Mouse (Mus musculus): ENCODE results near the gene Ppp2r5b. TPM values are rescaled to one million over a fixed set of nuclear protein-coding genes. Genes with fewer than 3 reads are reported as not detected.
A peak's percentile ranks its signal among the peaks of the same experiment; 100 is the strongest.

Ppp2r5b gene
- polyA plus RNA-seq, 1 experiment from 2014 or later, result 74.3 TPM

GRCm38 (mm10) chr19:6204265-6204664 is 31.4 kb downstream of the Ppp2r5b start:
- H3K9ac ChIP-seq (ENCODE audit: low read length), result no peak overlapping the region
- no peaks in the 10 kb centered on the region for H3K36me3 ChIP-seq (ENCODE audit: control insufficient read depth, insufficient read depth, low read length)
- H3K4me2 ChIP-seq (ENCODE audit: low read length), result no peak overlapping the region
- H3K27me3 ChIP-seq (replicated peaks; ENCODE audit: control insufficient read depth, insufficient read depth, low read length), result no peaks in the 10 kb centered on the region
- H3K27ac ChIP-seq (ENCODE audit: low read depth, low read length), result no peak overlapping the region
- ATAC-seq (no peak), DNase-seq (ENCODE audit: low spot score) (no peak)
- H3K4me3 ChIP-seq (ENCODE audit: low read depth, low read length), result no peak overlapping the region
- WGBS, result 72% methylated on average over 2 of the region's 2 CpGs
- H3K4me1 ChIP-seq (ENCODE audit: control insufficient read depth, insufficient read depth, low read length), result no peaks in the 10 kb centered on the region
- H3K9me3 ChIP-seq (replicated peaks; ENCODE audit: control insufficient read depth, low read length), result no peaks in the 10 kb centered on the region

GRCm38 (mm10) chr19:6184131-6184530 is 51.5 kb downstream of the Ppp2r5b start, which contains the start of gene Majin:
Gene Majin (plus strand): TSS chr19:6184388.
- Histone ChIP-seq H3K4me2 (ENCODE audit: low read length) (no peak within 1 kb of the TSS), H3K9ac (ENCODE audit: low read length) (no peak within 1 kb of the TSS), H3K27me3 (replicated peaks; ENCODE audit: control insufficient read depth, insufficient read depth, low read length) (no peaks in the 10 kb centered on the region), H3K4me3 (ENCODE audit: low read depth, low read length) (no peak within 1 kb of the TSS), H3K36me3 (ENCODE audit: control insufficient read depth, insufficient read depth, low read length) (no peaks in the 10 kb centered on the region), H3K27ac (ENCODE audit: low read depth, low read length) (no peak within 1 kb of the TSS), H3K9me3 (replicated peaks; ENCODE audit: control insufficient read depth, low read length) (no peaks in the 10 kb centered on the region), H3K4me1 (ENCODE audit: control insufficient read depth, insufficient read depth, low read length) (no peaks in the 10 kb centered on the region)
- ATAC-seq, result no peak
- WGBS, result 90% methylated on average over 23 of the region's 23 CpGs
- no peak for DNase-seq (ENCODE audit: low spot score)

- no peak for DNase-seq (ENCODE audit: low spot score)
- H3K27me3 ChIP-seq (replicated peaks; ENCODE audit: control insufficient read depth, insufficient read depth, low read length), result no peaks in the 10 kb centered on the region
- WGBS, result 24% methylated on average over 3 of the region's 3 CpGs
These were observed 53.1 kb downstream of the Ppp2r5b start for GRCm38 (mm10) chr19:6182534-6182933.

GRCm38 (mm10) chr19:6181629-6182028 is 54.0 kb downstream of the Ppp2r5b start:
- no peak overlapping the region for H3K4me3 ChIP-seq (ENCODE audit: low read depth, low read length)
- no peaks in the 10 kb centered on the region for H3K4me1 ChIP-seq (ENCODE audit: control insufficient read depth, insufficient read depth, low read length)
- no peaks in the 10 kb centered on the region for H3K27me3 ChIP-seq (replicated peaks; ENCODE audit: control insufficient read depth, insufficient read depth, low read length)
- WGBS, result 27% methylated on average over 5 of the region's 5 CpGs
- no peak for ATAC-seq
- H3K9me3 ChIP-seq (replicated peaks; ENCODE audit: control insufficient read depth, low read length), result no peaks in the 10 kb centered on the region
- H3K27ac ChIP-seq (ENCODE audit: low read depth, low read length), result no peak overlapping the region
- H3K4me2 ChIP-seq (ENCODE audit: low read length), result no peak overlapping the region
- DNase-seq (ENCODE audit: low spot score), result no peak
- no peaks in the 10 kb centered on the region for H3K36me3 ChIP-seq (ENCODE audit: control insufficient read depth, insufficient read depth, low read length)
- H3K9ac ChIP-seq (ENCODE audit: low read length), result no peak overlapping the region

More at GRCm38 (mm10) chr19:6182534-6182933, 53.1 kb downstream of the Ppp2r5b start:
- Histone ChIP-seq H3K27ac (ENCODE audit: low read depth, low read length) (no peak overlapping the region), H3K4me3 (ENCODE audit: low read depth, low read length) (no peak overlapping the region), H3K36me3 (ENCODE audit: control insufficient read depth, insufficient read depth, low read length) (no peaks in the 10 kb centered on the region), H3K4me1 (ENCODE audit: control insufficient read depth, insufficient read depth, low read length) (no peaks in the 10 kb centered on the region), H3K4me2 (ENCODE audit: low read length) (no peak overlapping the region), H3K9me3 (replicated peaks; ENCODE audit: control insufficient read depth, low read length) (no peaks in the 10 kb centered on the region), H3K9ac (ENCODE audit: low read length) (no peak overlapping the region)
- ATAC-seq, result no peak

GRCm38 (mm10) chr19:6178775-6179174 is 56.9 kb downstream of the Ppp2r5b start:
- ATAC-seq, result no peak
- no peak overlapping the region for H3K9ac ChIP-seq (ENCODE audit: low read length)

More at GRCm38 (mm10) chr19:6178775-6179174, 56.9 kb downstream of the Ppp2r5b start:
- no peaks in the 10 kb centered on the region for H3K9me3 ChIP-seq (replicated peaks; ENCODE audit: control insufficient read depth, low read length)
- H3K27me3 ChIP-seq (replicated peaks; ENCODE audit: control insufficient read depth, insufficient read depth, low read length), result no peaks in the 10 kb centered on the region
- no peak overlapping the region for H3K4me3 ChIP-seq (ENCODE audit: low read depth, low read length)
- WGBS, result 89% methylated on average over 6 of the region's 6 CpGs
- no peaks in the 10 kb centered on the region for H3K36me3 ChIP-seq (ENCODE audit: control insufficient read depth, insufficient read depth, low read length)
- H3K27ac ChIP-seq (ENCODE audit: low read depth, low read length), result no peak overlapping the region
- H3K4me1 ChIP-seq (ENCODE audit: control insufficient read depth, insufficient read depth, low read length), result no peaks in the 10 kb centered on the region
- no peak for DNase-seq (ENCODE audit: low spot score)
- no peak overlapping the region for H3K4me2 ChIP-seq (ENCODE audit: low read length)

MicroRNAs within 50 kb of the gene (microRNA counts, 519-probe panel; counts per million panel counts)
- 1,898 counts per million, percentile 5 among the panel's probes with 10 or more counts for microRNA mmu-miR-192

Small RNA genes within 50 kb of the gene (microRNA-seq; reads per million reads assigned to microRNA genes)
- 62.4 reads per million, percentile 51 among the genes with 10 or more reads in this experiment for gene Mir192
- 56.3 reads per million, percentile 50 among the genes with 10 or more reads in this experiment for gene Mir194-2

Other genes starting within 250 kb of the Ppp2r5b start
- gene Slc22a20, start 249.7 kb downstream of the Ppp2r5b start, polyA plus RNA-seq (2014; fragmentation: Nextera tagmentation; extraction: Ambion mirVana), result not detected in 2 replicates
- gene Capn1, start 220.0 kb downstream of the Ppp2r5b start, polyA plus RNA-seq (2014; fragmentation: Nextera tagmentation; extraction: Ambion mirVana), result 2.4 TPM in 2 replicates
- 17.6 and 20.2 TPM in 2 replicates for gene Syvn1, start 189.3 kb downstream of the Ppp2r5b start, polyA plus RNA-seq (2014; fragmentation: Nextera tagmentation; extraction: Ambion mirVana)
- gene Mrpl49, start 178.1 kb downstream of the Ppp2r5b start, polyA plus RNA-seq (2014; fragmentation: Nextera tagmentation; extraction: Ambion mirVana), result 82.8 and 85.5 TPM in 2 replicates
- gene Fau, start 178.0 kb downstream of the Ppp2r5b start, polyA plus RNA-seq (2014; fragmentation: Nextera tagmentation; extraction: Ambion mirVana), result 626 and 785 TPM in 2 replicates
- 38.2 and 40.5 TPM in 2 replicates for gene Znhit2, start 174.7 kb downstream of the Ppp2r5b start, polyA plus RNA-seq (2014; fragmentation: Nextera tagmentation; extraction: Ambion mirVana)
- gene Tm7sf2, start 167.5 kb downstream of the Ppp2r5b start, polyA plus RNA-seq (2014; fragmentation: Nextera tagmentation; extraction: Ambion mirVana), result 32.6 and 35.6 TPM in 2 replicates
- 59.5 and 73.9 TPM in 2 replicates for gene Vps51, start 158.6 kb downstream of the Ppp2r5b start, polyA plus RNA-seq (2014; fragmentation: Nextera tagmentation; extraction: Ambion mirVana)
- gene Tmem262, start 155.8 kb downstream of the Ppp2r5b start, polyA plus RNA-seq (2014; fragmentation: Nextera tagmentation; extraction: Ambion mirVana), result not detected in 2 replicates
- 1.1 and 1.4 TPM in 2 replicates for gene Gm28374, start 153.6 kb downstream of the Ppp2r5b start, polyA plus RNA-seq (2014; fragmentation: Nextera tagmentation; extraction: Ambion mirVana)
- gene Zfpl1, start 150.9 kb downstream of the Ppp2r5b start, polyA plus RNA-seq (2014; fragmentation: Nextera tagmentation; extraction: Ambion mirVana), result 81.1 and 87.2 TPM in 2 replicates
- 20.0 and 28.2 TPM in 2 replicates for gene Cdca5, start 150.9 kb downstream of the Ppp2r5b start, polyA plus RNA-seq (2014; fragmentation: Nextera tagmentation; extraction: Ambion mirVana)
- gene AC131692.1, start 141.5 kb downstream of the Ppp2r5b start, polyA plus RNA-seq (2014; fragmentation: Nextera tagmentation; extraction: Ambion mirVana), result not detected in 2 replicates
- gene Naaladl1, start 130.1 kb downstream of the Ppp2r5b start, polyA plus RNA-seq (2014; fragmentation: Nextera tagmentation; extraction: Ambion mirVana), result 0.36 and 0.42 TPM in 2 replicates
- gene Sac3d1, start 117.2 kb downstream of the Ppp2r5b start, polyA plus RNA-seq (2014; fragmentation: Nextera tagmentation; extraction: Ambion mirVana), result 56.4 and 57.6 TPM in 2 replicates
- 45.6 and 50.2 TPM in 2 replicates for gene Snx15, start 107.6 kb downstream of the Ppp2r5b start, polyA plus RNA-seq (2014; fragmentation: Nextera tagmentation; extraction: Ambion mirVana)
- not detected in 2 replicates for gene Batf2, start 94.9 kb downstream of the Ppp2r5b start, polyA plus RNA-seq (2014; fragmentation: Nextera tagmentation; extraction: Ambion mirVana)
- gene Arl2, start 94.3 kb downstream of the Ppp2r5b start, polyA plus RNA-seq (2014; fragmentation: Nextera tagmentation; extraction: Ambion mirVana), result 80.3 and 90.2 TPM in 2 replicates
- not detected in 2 replicates for gene Majin, start 51.5 kb downstream of the Ppp2r5b start, polyA plus RNA-seq (2014; fragmentation: Nextera tagmentation; extraction: Ambion mirVana)
- gene Gpha2, start 9.5 kb downstream of the Ppp2r5b start, polyA plus RNA-seq (2014; fragmentation: Nextera tagmentation; extraction: Ambion mirVana), result 0.30 TPM in 1 of 2 replicates, not detected in the other
- gene Atg2a, start 5.8 kb upstream of the Ppp2r5b start, polyA plus RNA-seq (2014; fragmentation: Nextera tagmentation; extraction: Ambion mirVana), result 7.9 and 9.6 TPM in 2 replicates
- 71.3 and 79.8 TPM in 2 replicates for gene Ehd1, start 40.9 kb upstream of the Ppp2r5b start, polyA plus RNA-seq (2014; fragmentation: Nextera tagmentation; extraction: Ambion mirVana)
- 0.61 and 0.72 TPM in 2 replicates for gene Cdc42bpg, start 70.6 kb upstream of the Ppp2r5b start, polyA plus RNA-seq (2014; fragmentation: Nextera tagmentation; extraction: Ambion mirVana)
- 47.7 and 61.6 TPM in 2 replicates for gene Men1, start 99.1 kb upstream of the Ppp2r5b start, polyA plus RNA-seq (2014; fragmentation: Nextera tagmentation; extraction: Ambion mirVana)
- 6.2 and 11.2 TPM in 2 replicates for gene Map4k2, start 105.3 kb upstream of the Ppp2r5b start, polyA plus RNA-seq (2014; fragmentation: Nextera tagmentation; extraction: Ambion mirVana)
- 90.4 and 115 TPM in 2 replicates for gene Sf1, start 127.8 kb upstream of the Ppp2r5b start, polyA plus RNA-seq (2014; fragmentation: Nextera tagmentation; extraction: Ambion mirVana)
- gene Pygm, start 148.5 kb upstream of the Ppp2r5b start, polyA plus RNA-seq (2014; fragmentation: Nextera tagmentation; extraction: Ambion mirVana), result 1.3 and 3.0 TPM in 2 replicates
- 28.6 and 30.7 TPM in 2 replicates for gene Rasgrp2, start 163.5 kb upstream of the Ppp2r5b start, polyA plus RNA-seq (2014; fragmentation: Nextera tagmentation; extraction: Ambion mirVana)
- gene Nrxn2, start 182.9 kb upstream of the Ppp2r5b start, polyA plus RNA-seq (2014; fragmentation: Nextera tagmentation; extraction: Ambion mirVana), result 39.5 and 41.7 TPM in 2 replicates